Mouse (Mus musculus) liver, adult 2 months (tissue): ENCODE measurements around the gene Proca1. TPM values are rescaled to one million over a fixed set of nuclear protein-coding genes. Genes with fewer than 3 reads are reported as not detected.

ENCODE experiments used
- DNase-seq: peaks from one replicate; pipeline ENCODE4 v3.0.0-alpha.2; 2011; ENCODE audit warnings: low read depth, low spot score; ENCODE audit errors: extremely low read depth
- H3K27ac ChIP-seq: fragments of 200-500 bp; replicated peaks from 2 replicates; pipeline ENCODE4 v1.5.1; 2012; ENCODE audit warnings: low read depth, mild to moderate bottlenecking, control low read depth, inconsistent platforms, low read length; ENCODE audit not compliant: insufficient read depth
- H3K27me3 ChIP-seq: fragments of 200-500 bp; 2 replicates; pipeline ENCODE4 v1.6.1; 2012; ENCODE audit warnings: mild to moderate bottlenecking, moderate library complexity, low read length, inconsistent platforms; ENCODE audit not compliant: control insufficient read depth, insufficient read depth
- H3K36me3 ChIP-seq: fragments of 200-500 bp; 2 replicates; pipeline ENCODE4 v1.6.1; 2012; ENCODE audit warnings: low read length, inconsistent platforms; ENCODE audit not compliant: control insufficient read depth, insufficient read depth
- H3K4me1 ChIP-seq: fragments of 200-500 bp; 2 replicates; pipeline ENCODE4 v1.6.1; 2011; ENCODE audit warnings: low read length; ENCODE audit not compliant: control insufficient read depth, insufficient read depth
- H3K4me3 ChIP-seq: fragments of 200-500 bp; 2 replicates; pipeline ENCODE4 v1.5.1; 2011; ENCODE audit warnings: low read depth, mild to moderate bottlenecking, control low read depth, low read length, moderate library complexity; ENCODE audit not compliant: insufficient read depth
- H3K79me2 ChIP-seq: fragments of 200-500 bp; 2 replicates; pipeline ENCODE4 v1.6.1; 2012; ENCODE audit warnings: inconsistent platforms, mild to moderate bottlenecking, low read length, moderate library complexity; ENCODE audit not compliant: control insufficient read depth, insufficient read depth
- H3K9ac ChIP-seq: fragments of 200-500 bp; 2 replicates; pipeline ENCODE4 v1.6.1; 2012; ENCODE audit warnings: low read depth, mild to moderate bottlenecking, control low read depth, inconsistent platforms, low read length
- CTCF ChIP-seq: fragments of 200-500 bp; IDR thresholded peaks from 2 replicates; pipeline ENCODE4 v1.5.1; 2011; ENCODE audit warnings: low read depth, low read length, control low read depth
- POLR2A ChIP-seq: fragments of 200-500 bp; IDR thresholded peaks from 2 replicates; pipeline ENCODE4 v1.6.1; 2011; ENCODE audit warnings: low read length, control low read depth; ENCODE audit not compliant: insufficient read depth; ENCODE audit errors: extremely low read depth
- WGBS: fragments of 180-500 bp; shearing (Covaris S2); methylation state at CpG from one replicate; pipeline ENCODE4 v1.1.7; 2018; 5-methylcytosine and 5-hydroxymethylcytosine counted together
- polyA plus RNA-seq: library from polyadenylated mRNA; depleted of rRNA; stranded (reverse); fragments of >200 nt; gene quantifications from 2 replicates; pipeline ENCODE4 v1.2.3, GENCODE M21; 2012
- total RNA-seq: library from RNA; depleted of rRNA; stranded (reverse); fragments of >200 nt; gene quantifications from 2 replicates; pipeline ENCODE4 v1.2.3, GENCODE M21; 2014

Proca1 gene
- total and polyA plus RNA-seq, 2 experiments = 0.24 to 0.55 TPM

DNA sequence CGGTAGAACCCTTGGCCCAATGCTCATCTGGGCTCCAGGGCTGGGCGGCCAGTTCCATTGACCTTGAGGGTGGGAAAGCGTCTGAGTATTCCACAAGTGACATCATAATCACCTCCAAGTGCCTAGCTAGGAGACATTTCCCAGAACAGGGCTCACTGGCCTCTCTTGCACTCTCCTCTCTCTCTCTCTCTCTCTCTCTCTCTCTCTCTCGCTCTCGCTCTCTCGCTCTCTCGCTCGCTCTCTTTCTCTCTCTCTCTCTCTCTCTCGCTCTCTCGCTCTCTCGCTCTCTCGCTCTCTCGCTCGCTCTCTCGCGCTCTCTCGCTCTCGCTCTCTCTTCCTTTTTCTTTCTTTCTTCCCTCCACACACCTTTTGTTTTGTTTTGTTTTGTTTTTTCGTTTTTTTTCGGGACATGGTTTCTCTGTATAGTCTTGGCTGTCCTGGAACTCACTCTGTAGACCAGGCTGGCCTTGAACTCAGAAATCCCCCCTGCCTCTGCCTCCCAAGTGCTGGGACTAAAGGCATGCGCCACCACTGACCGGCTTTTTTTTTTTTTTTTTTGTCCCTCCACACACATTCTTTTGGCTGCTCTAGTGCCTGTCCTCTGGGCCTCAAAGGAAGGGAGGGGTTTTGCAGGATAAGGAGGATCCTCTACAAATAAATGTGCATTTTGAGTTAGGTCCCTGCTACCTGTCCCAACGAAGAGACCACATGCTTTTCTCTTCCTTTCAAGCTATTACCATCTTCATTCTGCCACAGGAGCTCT, 2.1 kb downstream of the Proca1 start:
- no peak for TF ChIP-seq CTCF
- TF ChIP-seq POLR2A = no peak
- Histone ChIP-seq H3K9ac (peak overlapping the region; percentile 14; the same call in 1 of the 2 replicates), H3K4me1 (0 out of 2 replicates have a peak, but pooled peaks cover 3% of the 10 kb centered on the region), H3K79me2 (no peaks in the 10 kb centered on the region), H3K27ac (peak overlapping the region; percentile 22), H3K4me3 (peak overlapping the region; percentile 59), H3K27me3 (no peaks in the 10 kb centered on the region), H3K36me3 (no peaks in the 10 kb centered on the region)
- no peak for DNase-seq
- 67% methylated on average over 23 of the region's 23 CpGs for WGBS

DNA sequence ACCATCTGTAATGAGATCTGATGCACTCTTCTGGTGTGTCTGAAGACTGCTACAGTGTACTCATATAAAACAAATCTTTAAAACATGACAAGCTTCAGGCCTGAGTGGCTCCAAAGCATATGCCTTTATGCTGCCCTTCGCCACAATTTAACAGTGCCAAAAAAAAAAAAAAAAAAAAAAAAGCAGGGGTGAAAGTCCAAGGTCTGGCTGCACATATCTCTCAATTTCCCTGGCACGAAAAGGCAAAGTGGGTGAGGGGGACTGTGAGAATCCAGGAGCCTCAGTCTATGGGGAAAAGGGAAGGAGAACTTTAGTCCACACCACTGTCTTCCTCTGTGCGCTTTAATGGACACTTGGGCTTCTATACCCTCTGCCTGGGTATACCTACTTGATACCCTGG, 9.2 kb downstream of the Proca1 start:
- peak; percentile 76 for DNase-seq
- Histone ChIP-seq H3K27me3 (no peaks in the 10 kb centered on the region), H3K79me2 (no peaks in the 10 kb centered on the region), H3K27ac (peak overlapping the region; percentile 61), H3K4me3 (no peak overlapping the region), H3K9ac (peak overlapping the region; percentile 31; the same call in 1 of the 2 replicates), H3K36me3 (peaks cover 7% of the 10 kb centered on the region), H3K4me1 (peaks cover 8% of the 10 kb centered on the region)
- WGBS = 32% methylated on average over 3 of the region's 3 CpGs
- TF ChIP-seq CTCF = no peak
- TF ChIP-seq POLR2A = no peak

DNA sequence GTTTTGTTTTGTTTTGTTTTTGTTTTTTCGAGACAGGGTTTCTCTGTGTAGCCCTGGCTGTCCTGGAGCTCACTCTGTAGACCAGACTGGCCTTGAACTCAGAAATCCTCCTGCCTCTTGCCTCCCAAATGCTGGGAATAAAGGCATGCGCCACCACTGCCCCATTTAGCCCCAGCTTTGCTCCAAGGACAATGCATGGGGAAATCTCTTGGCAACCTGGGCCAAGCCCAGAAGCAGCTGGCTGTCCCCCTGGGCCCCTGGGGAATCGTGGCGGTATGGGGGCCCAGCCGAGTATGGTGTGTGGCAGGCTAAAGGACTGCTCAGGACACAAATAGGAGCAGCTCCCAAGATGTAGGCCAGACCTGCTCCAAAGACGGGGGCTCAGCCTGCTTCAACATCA, 11.1 kb downstream of the Proca1 start:
- Histone ChIP-seq H3K4me1 (peaks cover 8% of the 10 kb centered on the region), H3K27ac (no peak overlapping the region), H3K27me3 (no peaks in the 10 kb centered on the region), H3K79me2 (no peaks in the 10 kb centered on the region), H3K4me3 (no peak overlapping the region), H3K9ac (no peak overlapping the region), H3K36me3 (peaks cover 26% of the 10 kb centered on the region)
- DNase-seq = no peak
- WGBS = 80% methylated on average over 6 of the region's 6 CpGs
- TF ChIP-seq POLR2A = no peak

DNA sequence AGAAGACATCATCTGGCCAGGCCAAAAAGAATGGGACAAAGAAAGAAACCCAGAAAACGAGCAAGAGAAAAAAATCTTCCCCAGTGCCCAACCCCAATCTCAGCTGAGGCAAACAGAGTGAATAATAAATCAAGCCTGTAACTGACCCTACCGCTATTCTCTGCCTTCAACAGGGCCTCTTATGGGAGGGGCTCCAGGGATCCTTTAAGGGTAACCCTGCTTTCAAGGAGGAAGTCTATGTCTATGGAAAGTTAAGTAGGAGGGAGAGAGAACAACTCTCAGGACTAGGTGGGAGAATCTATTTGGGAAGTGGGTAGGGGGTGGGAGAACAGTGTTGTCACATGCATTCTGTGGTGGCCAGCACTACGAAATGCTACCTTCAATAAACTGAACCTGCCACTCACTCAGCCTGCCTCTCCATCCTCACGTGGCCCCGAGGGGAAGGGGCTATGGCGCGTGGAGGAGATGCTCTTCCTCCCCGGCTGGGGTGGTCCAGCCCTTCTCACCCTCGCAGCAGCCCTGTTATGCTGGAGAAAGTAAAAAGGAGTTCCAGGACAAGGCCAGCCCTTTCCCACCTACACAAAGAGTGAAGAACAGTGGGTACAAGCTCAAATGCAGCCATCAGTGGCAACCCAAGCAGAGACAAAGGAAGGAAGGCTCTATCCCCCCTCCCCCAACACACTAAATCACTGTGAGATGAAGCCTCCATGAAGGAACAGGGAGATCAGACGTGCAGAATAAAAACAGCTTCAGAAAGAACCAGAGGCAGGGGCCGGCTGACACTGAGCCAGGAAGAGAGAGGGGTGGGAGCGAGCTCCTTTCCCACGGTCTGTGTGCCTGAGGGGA, 12.4 kb downstream of the Proca1 start:
- DNase-seq = no peak
- Histone ChIP-seq H3K27me3 (no peaks in the 10 kb centered on the region), H3K36me3 (peaks cover 34% of the 10 kb centered on the region), H3K4me1 (peaks cover 8% of the 10 kb centered on the region), H3K9ac (no peak overlapping the region), H3K27ac (no peak overlapping the region), H3K4me3 (no peak overlapping the region), H3K79me2 (no peaks in the 10 kb centered on the region)
- TF ChIP-seq CTCF (no peak), POLR2A (no peak)
- 89% methylated on average over 13 of the region's 13 CpGs for WGBS

GRCm38 (mm10) chr11:78207190-78207589, 14.0 kb downstream of the Proca1 start:
- TF ChIP-seq POLR2A = no peak
- TF ChIP-seq CTCF = no peak
- Histone ChIP-seq H3K36me3 (peaks cover 41% of the 10 kb centered on the region), H3K4me3 (no peak overlapping the region), H3K79me2 (no peaks in the 10 kb centered on the region), H3K9ac (no peak overlapping the region), H3K27ac (no peak overlapping the region), H3K27me3 (no peaks in the 10 kb centered on the region), H3K4me1 (peaks cover 11% of the 10 kb centered on the region)
- DNase-seq = no peak
- WGBS = 96% methylated on average over 7 of the region's 7 CpGs

DNA sequence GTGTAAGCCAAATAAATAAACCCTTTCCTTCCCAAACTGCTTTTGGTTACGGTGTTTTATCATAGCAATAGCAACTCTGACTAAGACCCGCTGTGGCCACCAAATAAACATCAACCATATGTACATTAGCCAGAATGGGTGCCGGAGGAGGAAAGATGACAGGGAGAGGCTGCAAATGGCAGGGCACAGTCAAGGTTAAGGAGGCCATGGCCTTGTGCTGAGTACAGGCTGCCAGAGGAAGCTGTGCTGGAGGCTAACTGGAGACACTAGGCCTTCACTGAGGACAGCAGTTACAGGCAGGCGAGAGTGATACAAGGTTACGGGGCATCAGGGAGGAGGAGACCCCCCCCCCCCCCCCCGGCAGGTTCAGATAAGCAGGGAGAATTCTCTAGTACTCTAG, 16.7 kb downstream of the Proca1 start:
- 89% methylated on average over 6 of the region's 6 CpGs for WGBS

More for the DNA sequence above, 16.7 kb downstream of the Proca1 start:
- no peak for DNase-seq
- TF ChIP-seq CTCF (no peak), POLR2A (no peak)
- Histone ChIP-seq H3K27ac (no peak overlapping the region), H3K27me3 (no peaks in the 10 kb centered on the region), H3K4me3 (no peak overlapping the region), H3K4me1 (peaks cover 3% of the 10 kb centered on the region; the same call in 1 of the 2 replicates), H3K36me3 (peaks cover 63% of the 10 kb centered on the region), H3K79me2 (no peaks in the 10 kb centered on the region), H3K9ac (no peak overlapping the region)
